Mouse (Mus musculus) lung, embryonic 15.5 days (tissue): ENCODE results near the gene Ctdspl. TPM values are rescaled to one million over a fixed set of nuclear protein-coding genes. Genes with fewer than 3 reads are reported as not detected.
A peak's percentile ranks its signal among the peaks of the same experiment; 100 is the strongest.

ENCODE experiments used
- ATAC-seq: fragments of 200-750 bp; cut with Nextera tagmentation; 2 replicates; pipeline ENCODE4 v1.8.0; 2017; ENCODE audit warnings: moderate number of reproducible peaks, borderline replicate concordance; ENCODE audit not compliant: low FRiP score, low TSS enrichment; ENCODE audit errors: extremely low read depth
- H3K27ac ChIP-seq: fragments of 300-500 bp; sonication (generic); 2 replicates; pipeline ENCODE4 v1.5.1; 2015; ENCODE audit warnings: moderate library complexity, mild to moderate bottlenecking, inconsistent platforms
- H3K27me3 ChIP-seq: fragments of 300-500 bp; sonication (generic); 2 replicates; pipeline ENCODE4 v1.6.1; 2015; ENCODE audit warnings: inconsistent platforms
- H3K36me3 ChIP-seq: fragments of 300-500 bp; sonication (generic); 2 replicates; pipeline ENCODE4 v1.6.1; 2015; ENCODE audit warnings: inconsistent platforms
- H3K4me1 ChIP-seq: fragments of 300-500 bp; sonication (generic); 2 replicates; pipeline ENCODE4 v1.6.1; 2015; ENCODE audit warnings: inconsistent platforms
- H3K4me2 ChIP-seq: fragments of 300-500 bp; sonication (generic); 2 replicates; pipeline ENCODE4 v1.6.1; 2015; ENCODE audit warnings: inconsistent platforms, mild to moderate bottlenecking, moderate library complexity
- H3K4me3 ChIP-seq: fragments of 300-500 bp; sonication (generic); 2 replicates; pipeline ENCODE4 v1.5.1; 2015; ENCODE audit warnings: mild to moderate bottlenecking, inconsistent platforms
- H3K9ac ChIP-seq: fragments of 300-500 bp; sonication (generic); 2 replicates; pipeline ENCODE4 v1.6.1; 2015; ENCODE audit warnings: inconsistent platforms
- H3K9me3 ChIP-seq: fragments of 300-500 bp; sonication (generic); 2 replicates; pipeline ENCODE4 v1.6.1; 2016; ENCODE audit warnings: inconsistent platforms
- WGBS: fragments of 180-500 bp; shearing (Covaris S2); methylation state at CpG from one replicate; pipeline ENCODE4 v1.1.7; 2015; 5-methylcytosine and 5-hydroxymethylcytosine counted together
- polyA plus RNA-seq: library from polyadenylated mRNA; unstranded; fragments of >200 nt; fragmentation: Nextera tagmentation; extraction: Ambion mirVana; gene quantifications from 2 replicates; pipeline ENCODE4 v1.2.1, GENCODE M21; 2015

The Ctdspl gene
- polyA plus RNA-seq, 1 experiment from 2014 or later = 22.2 TPM

DNA sequence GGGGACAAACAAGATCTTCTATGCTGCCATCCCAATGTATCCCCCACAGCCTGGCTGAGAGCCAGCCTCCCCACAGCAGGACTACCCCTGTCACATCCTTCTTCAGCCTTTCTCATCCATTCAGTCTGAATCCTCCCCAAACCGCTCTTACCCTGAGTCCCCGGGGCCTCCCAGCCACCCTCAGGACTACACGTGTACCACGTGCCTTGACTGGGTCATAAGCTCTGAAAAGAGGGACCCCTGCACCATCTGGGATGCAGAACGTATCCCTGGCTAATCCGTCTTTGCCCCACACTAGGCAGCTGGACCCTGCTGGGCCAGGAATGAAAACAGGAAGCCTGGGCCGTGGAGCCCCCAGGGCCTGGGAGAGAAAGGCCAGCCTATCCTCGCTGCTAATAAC, 155.8 kb downstream of the Ctdspl start:
- ATAC-seq = no peak
- H3K36me3 ChIP-seq = no peaks in the 10 kb centered on the region
- H3K9me3 ChIP-seq = no peaks in the 10 kb centered on the region
- no peak overlapping the region for H3K4me2 ChIP-seq
- H3K9ac ChIP-seq = no peak overlapping the region
- WGBS = 27% methylated on average over 8 of the region's 8 CpGs
- no peak overlapping the region for H3K27ac ChIP-seq
- H3K4me1 ChIP-seq = peaks cover 9% of the 10 kb centered on the region; the same call in 1 of the 2 replicates
- H3K27me3 ChIP-seq = no peaks in the 10 kb centered on the region
- no peak overlapping the region for H3K4me3 ChIP-seq

DNA sequence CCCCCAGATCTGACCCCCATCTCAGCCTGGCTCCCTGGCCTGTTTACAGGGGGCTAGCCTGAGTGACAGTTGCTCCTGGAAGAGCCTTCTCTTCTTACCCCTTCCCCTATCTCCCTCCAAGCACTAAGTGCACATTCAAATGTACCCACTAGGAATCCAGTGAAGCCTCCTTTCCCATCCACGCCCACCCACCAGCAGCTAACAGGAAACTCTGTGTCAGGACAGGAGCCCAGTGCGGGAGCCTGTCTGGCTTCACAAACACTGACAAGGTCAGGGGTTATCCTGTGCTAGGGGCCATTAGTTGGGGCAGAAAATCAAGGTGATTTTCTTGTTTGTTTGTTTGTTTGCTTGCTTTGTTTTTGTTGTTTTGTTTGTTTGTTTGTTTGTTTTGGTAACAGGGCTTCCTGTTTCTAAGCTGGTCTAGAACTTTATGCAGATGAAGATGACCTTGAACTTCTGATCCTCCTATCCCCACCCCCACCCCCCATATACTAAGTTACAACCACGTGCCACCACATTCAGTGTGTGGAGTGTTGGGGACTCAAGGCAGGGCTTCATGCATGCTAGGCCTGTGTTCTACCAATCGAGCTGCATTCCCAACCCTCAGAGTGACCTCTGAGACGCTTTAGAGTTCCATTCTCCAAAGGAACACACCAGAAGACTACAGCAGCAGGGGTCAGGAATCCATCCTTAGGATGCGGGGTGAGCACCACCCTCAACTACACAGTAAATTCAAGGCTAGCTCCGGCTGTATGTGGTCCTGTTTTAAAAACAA, 156.6 kb downstream of the Ctdspl start:
- no peak for ATAC-seq
- H3K9ac ChIP-seq = no peak overlapping the region
- H3K4me3 ChIP-seq = no peak overlapping the region
- 69% methylated on average over 7 of the region's 7 CpGs for WGBS
- no peaks in the 10 kb centered on the region for H3K27me3 ChIP-seq
- H3K4me1 ChIP-seq = peaks cover 12% of the 10 kb centered on the region
- no peaks in the 10 kb centered on the region for H3K36me3 ChIP-seq
- no peak overlapping the region for H3K4me2 ChIP-seq
- no peaks in the 10 kb centered on the region for H3K9me3 ChIP-seq
- no peak overlapping the region; the same call in 1 of the 2 replicates for H3K27ac ChIP-seq

GRCm38 (mm10) chr9:119083966-119084365, 157.7 kb downstream of the Ctdspl start:
- ATAC-seq = no peak
- no peak overlapping the region for H3K4me2 ChIP-seq
- H3K9ac ChIP-seq = no peak overlapping the region
- H3K4me3 ChIP-seq = no peak overlapping the region
- no peaks in the 10 kb centered on the region for H3K27me3 ChIP-seq
- H3K27ac ChIP-seq = no peak overlapping the region
- WGBS = 66% methylated on average over 10 of the region's 10 CpGs
- no peaks in the 10 kb centered on the region for H3K36me3 ChIP-seq
- H3K9me3 ChIP-seq = no peaks in the 10 kb centered on the region
- H3K4me1 ChIP-seq = peaks cover 15% of the 10 kb centered on the region

DNA sequence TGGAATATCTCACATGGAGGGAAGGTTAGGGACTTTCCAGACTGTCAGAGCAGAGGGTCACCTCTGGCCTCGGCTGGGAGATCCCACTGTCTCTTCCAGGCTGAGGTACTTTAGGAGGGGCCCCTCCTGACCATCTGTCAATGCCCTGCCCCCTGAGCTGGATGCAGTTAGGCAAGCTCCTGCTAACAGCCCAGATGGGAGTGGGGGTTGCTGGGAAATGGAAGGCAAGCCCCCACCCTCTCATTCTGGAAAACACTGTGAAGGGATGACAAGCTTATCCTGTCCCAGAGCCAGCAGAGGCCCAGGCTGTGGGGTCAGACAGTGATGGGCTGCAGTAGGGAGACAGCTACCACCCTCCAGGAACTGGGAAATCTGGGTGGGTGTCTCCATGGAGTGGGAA, 160.2 kb downstream of the Ctdspl start:
- H3K27ac ChIP-seq = no peak overlapping the region
- H3K4me3 ChIP-seq = no peak overlapping the region
- no peak overlapping the region for H3K9ac ChIP-seq
- H3K9me3 ChIP-seq = no peaks in the 10 kb centered on the region
- H3K27me3 ChIP-seq = peaks cover 2% of the 10 kb centered on the region; the same call in 1 of the 2 replicates
- WGBS = 43% methylated on average over 1 of the region's 1 CpGs
- H3K36me3 ChIP-seq = no peaks in the 10 kb centered on the region
- H3K4me1 ChIP-seq = peaks cover 20% of the 10 kb centered on the region
- no peak overlapping the region for H3K4me2 ChIP-seq
- no peak for ATAC-seq

DNA sequence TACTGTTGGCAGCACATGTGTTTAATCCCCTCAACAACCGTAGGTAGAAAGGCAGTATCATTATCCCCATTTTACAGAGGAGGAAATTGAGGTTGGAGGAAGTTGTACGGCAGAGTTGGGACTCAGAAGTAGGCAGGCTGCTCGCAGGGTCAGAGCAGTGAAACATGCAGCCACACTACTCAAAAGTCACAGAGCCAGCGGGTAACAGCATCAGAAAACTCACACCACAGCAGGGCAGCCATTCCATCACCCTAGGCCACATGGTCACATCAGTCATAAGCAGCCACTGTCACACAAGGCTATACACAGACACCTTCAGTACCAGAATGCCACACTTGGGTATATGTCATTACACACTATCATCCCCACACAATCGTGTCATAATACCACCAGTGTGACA, 161.1 kb downstream of the Ctdspl start:
- WGBS = 77% methylated on average over 5 of the region's 5 CpGs
- H3K27me3 ChIP-seq = peaks cover 11% of the 10 kb centered on the region
- no peak for ATAC-seq
- H3K9ac ChIP-seq = no peak overlapping the region
- peaks cover 26% of the 10 kb centered on the region for H3K4me1 ChIP-seq
- no peaks in the 10 kb centered on the region for H3K9me3 ChIP-seq
- H3K4me2 ChIP-seq = no peak overlapping the region
- H3K4me3 ChIP-seq = no peak overlapping the region
- H3K36me3 ChIP-seq = no peaks in the 10 kb centered on the region
- H3K27ac ChIP-seq = no peak overlapping the region

- Histone ChIP-seq H3K27me3 (peaks cover 11% of the 10 kb centered on the region), H3K36me3 (no peaks in the 10 kb centered on the region), H3K9me3 (no peaks in the 10 kb centered on the region), H3K9ac (peak overlapping the region; percentile 31), H3K4me2 (peak overlapping the region; percentile 66), H3K4me3 (peak overlapping the region; percentile 43), H3K27ac (peak overlapping the region; percentile 92), H3K4me1 (peaks cover 28% of the 10 kb centered on the region)
- peak; percentile 90 for ATAC-seq
- under 1% methylated on average over 24 of the region's 24 CpGs for WGBS
Observed at GRCm38 (mm10) chr9:119088148-119088801, 162.0 kb downstream of the Ctdspl start.

- Histone ChIP-seq H3K9me3 (no peaks in the 10 kb centered on the region), H3K27ac (no peak overlapping the region), H3K27me3 (peaks cover 11% of the 10 kb centered on the region), H3K36me3 (no peaks in the 10 kb centered on the region), H3K9ac (no peak overlapping the region), H3K4me1 (peaks cover 40% of the 10 kb centered on the region), H3K4me3 (no peak overlapping the region), H3K4me2 (no peak overlapping the region)
- WGBS = 62% methylated on average over 7 of the region's 7 CpGs
- ATAC-seq = no peak
Observed at GRCm38 (mm10) chr9:119089437-119089836, 163.2 kb downstream of the Ctdspl start.

DNA sequence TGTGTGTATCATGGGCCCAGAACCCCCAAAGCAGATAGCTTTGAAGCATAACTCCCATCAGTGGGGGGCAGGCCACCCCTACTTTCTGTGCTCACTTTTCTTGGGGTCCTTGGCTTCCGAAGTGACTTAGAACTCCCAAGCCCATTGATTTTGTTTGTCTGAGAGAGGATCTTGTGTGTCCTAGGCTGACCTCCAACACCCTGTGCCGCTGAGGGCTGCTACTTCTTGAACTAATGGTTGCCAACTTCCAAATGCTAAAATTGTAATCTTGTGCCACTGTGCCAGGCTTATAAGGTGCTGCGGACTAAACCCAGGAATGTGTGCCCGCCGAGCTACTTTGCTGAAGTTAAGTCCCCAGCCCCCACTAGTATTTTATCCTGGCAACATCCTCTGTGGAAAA, 164.2 kb downstream of the Ctdspl start:
- Histone ChIP-seq H3K27me3 (peaks cover 11% of the 10 kb centered on the region), H3K27ac (no peak overlapping the region), H3K4me2 (no peak overlapping the region), H3K36me3 (no peaks in the 10 kb centered on the region), H3K4me1 (peaks cover 49% of the 10 kb centered on the region), H3K9ac (no peak overlapping the region), H3K4me3 (no peak overlapping the region), H3K9me3 (no peaks in the 10 kb centered on the region)
- no peak for ATAC-seq
- 92% methylated on average over 5 of the region's 5 CpGs for WGBS

DNA sequence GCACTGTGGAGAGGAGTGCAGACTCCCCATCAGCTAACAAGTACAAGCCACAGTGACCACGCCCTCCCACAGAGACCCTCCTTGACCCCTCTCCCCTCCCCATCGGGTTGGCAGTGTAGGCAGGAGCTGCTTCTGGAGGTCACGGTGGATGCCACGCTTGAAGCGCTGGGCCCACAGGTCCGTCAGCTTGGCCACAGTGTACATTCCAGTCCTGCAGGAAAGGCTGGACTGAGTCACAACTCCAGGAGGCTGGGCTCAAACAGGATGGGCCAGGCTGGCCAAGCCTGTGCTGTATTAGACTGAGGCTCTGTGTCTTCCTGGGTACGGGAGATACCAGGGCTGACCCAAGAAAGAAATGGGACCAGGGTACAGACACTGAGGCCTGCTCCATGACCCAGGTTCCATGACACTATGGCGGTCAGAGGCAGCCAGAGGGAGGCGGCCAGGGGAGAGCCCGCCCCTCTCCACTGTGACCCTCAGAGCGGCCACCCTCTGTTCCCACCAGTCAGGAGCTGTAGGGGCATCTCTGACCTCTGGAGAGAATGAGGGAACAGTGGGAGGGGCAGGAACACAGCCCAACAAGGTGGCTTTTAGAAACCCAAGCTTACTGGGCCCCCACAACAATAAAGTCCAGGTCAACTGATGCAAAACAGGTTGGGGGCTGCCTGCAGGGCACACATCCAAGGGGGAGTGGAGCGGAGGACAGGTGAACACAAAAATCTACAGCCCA, 165.5 kb downstream of the Ctdspl start:
- peaks cover 11% of the 10 kb centered on the region for H3K27me3 ChIP-seq
- peak overlapping the region; percentile 94 for H3K4me2 ChIP-seq
- H3K4me3 ChIP-seq = 0 out of 2 replicates have a peak overlapping the region, but pooled peaks have one; percentile 59
- peaks cover 49% of the 10 kb centered on the region for H3K4me1 ChIP-seq
- no peak for ATAC-seq
- H3K36me3 ChIP-seq = no peaks in the 10 kb centered on the region
- H3K9me3 ChIP-seq = no peaks in the 10 kb centered on the region
- H3K9ac ChIP-seq = no peak overlapping the region
- WGBS = 63% methylated on average over 12 of the region's 12 CpGs
- no peak overlapping the region for H3K27ac ChIP-seq

DNA sequence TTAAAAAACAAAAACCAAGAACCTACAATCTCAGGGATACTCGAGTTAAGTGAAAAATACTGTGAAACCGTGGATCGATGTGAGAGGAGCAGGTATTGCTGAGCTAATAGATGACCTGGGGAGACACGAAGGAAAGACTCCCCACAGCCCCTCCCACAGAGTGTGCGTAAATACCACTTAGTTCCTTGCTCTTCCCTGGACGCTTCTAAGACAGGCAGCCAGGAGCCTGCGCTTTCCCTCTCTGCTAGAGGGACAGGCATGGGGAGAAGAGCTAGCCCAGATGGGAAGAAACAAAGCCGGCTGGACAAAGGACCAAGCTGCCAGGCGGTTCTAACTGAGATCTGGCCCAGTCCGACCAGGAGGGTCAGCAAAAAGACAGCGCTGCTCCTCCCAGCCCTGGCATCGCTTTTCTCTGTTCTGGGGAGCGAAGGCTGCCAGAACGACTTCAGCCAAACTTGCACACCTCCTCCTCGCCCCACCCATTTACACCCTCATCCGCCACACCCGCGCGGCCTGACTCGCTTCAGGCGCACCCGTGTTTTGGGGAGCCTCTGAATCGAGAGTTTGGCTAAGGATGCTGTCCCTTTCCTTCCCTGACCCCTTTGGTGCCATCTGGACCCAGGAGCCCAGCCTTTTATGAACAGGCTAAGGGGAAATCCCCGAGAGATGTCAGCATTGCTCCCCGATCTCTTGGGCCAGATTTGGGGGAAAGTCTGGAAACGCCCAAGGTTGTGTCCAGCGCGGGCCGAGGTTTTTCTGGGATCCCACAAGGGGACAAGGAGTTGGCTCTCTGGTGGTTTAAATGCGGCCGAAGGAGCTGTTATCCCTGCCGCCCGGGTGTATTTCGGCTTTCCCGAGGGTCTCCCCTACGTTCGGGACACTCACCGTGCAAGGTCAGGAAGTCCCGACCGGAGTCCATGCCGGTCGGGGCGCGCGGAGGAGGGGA, 166.5 kb downstream of the Ctdspl start:
- Histone ChIP-seq H3K4me1 (peaks cover 47% of the 10 kb centered on the region), H3K4me3 (peak overlapping the region; percentile 59), H3K27ac (peak overlapping the region; percentile 66), H3K9ac (peak overlapping the region; percentile 61), H3K9me3 (no peaks in the 10 kb centered on the region), H3K36me3 (no peaks in the 10 kb centered on the region), H3K27me3 (peaks cover 11% of the 10 kb centered on the region), H3K4me2 (peak overlapping the region; percentile 94)
- 3% methylated on average over 45 of the region's 45 CpGs for WGBS
- no peak for ATAC-seq
